Mouse (Mus musculus): Measurements from ENCODE around the gene Rgcc. TPM values are rescaled to one million over a fixed set of nuclear protein-coding genes. Genes with fewer than 3 reads are reported as not detected.

The Rgcc gene
- 33.0 and 41.9 TPM in 2 replicates for polyA plus RNA-seq (2014; fragmentation: Nextera tagmentation; extraction: Ambion mirVana)

DNA sequence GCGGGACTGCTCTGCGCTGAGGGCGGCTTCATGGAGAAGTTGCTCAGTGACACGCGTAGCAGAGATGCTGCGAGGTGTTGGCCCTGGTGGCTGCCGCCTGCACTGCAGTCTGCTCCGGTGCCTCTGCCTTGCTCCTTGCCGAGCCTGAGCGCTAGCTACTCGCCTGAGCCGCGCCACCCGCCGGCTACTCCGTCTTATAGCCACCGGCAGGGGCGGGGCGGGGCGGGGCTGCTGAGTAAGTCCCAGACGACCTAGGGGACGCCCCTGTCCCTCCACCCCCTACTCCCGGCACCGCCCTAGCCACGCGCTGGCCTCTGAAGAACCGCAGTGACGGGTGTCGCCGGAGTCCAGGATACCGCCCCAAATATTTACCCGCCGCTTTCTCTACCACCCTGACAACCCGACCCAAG lies at the start of gene Rgcc:
Gene Rgcc (minus strand): TSS at position 180 of the 410 bp plus-strand sequence.
- H3K9me3 ChIP-seq (ENCODE audit: control insufficient read depth, low read length): no peaks in the 10 kb centered on the region
- H3K4me3 ChIP-seq (ENCODE audit: low read depth, low read length): peak within 1 kb of the TSS; percentile 53
- ATAC-seq (ENCODE audit: low FRiP score): peak; percentile 95
- peak within 1 kb of the TSS; percentile 49; the same call in 1 of the 2 replicates for H3K9ac ChIP-seq (ENCODE audit: low read depth, low read length)
- DNase-seq (ENCODE audit: low spot score): peak; percentile 95
- no peaks in the 10 kb centered on the region for H3K36me3 ChIP-seq (ENCODE audit: control insufficient read depth, insufficient read depth, low read length)
- WGBS: under 1% methylated on average over 30 of the region's 34 CpGs
- H3K27ac ChIP-seq (ENCODE audit: low read depth, low read length): no peak within 1 kb of the TSS
- H3K4me1 ChIP-seq (replicated peaks; ENCODE audit: control insufficient read depth, insufficient read depth, low read length): 0 out of 2 replicates have a peak, but pooled peaks cover 5% of the 10 kb centered on the region
- H3K4me2 ChIP-seq (replicated peaks; ENCODE audit: low read depth, low read length): peak within 1 kb of the TSS; percentile 99
- peaks cover 19% of the 10 kb centered on the region for H3K27me3 ChIP-seq (ENCODE audit: control insufficient read depth, insufficient read depth, low read length)

- WGBS: 82% methylated on average over 3 of the region's 3 CpGs
- H3K9me3 ChIP-seq (ENCODE audit: control insufficient read depth, low read length): no peaks in the 10 kb centered on the region
- H3K27me3 ChIP-seq (ENCODE audit: control insufficient read depth, insufficient read depth, low read length): no peaks in the 10 kb centered on the region
- ATAC-seq (ENCODE audit: low FRiP score) (no peak), DNase-seq (ENCODE audit: low spot score) (no peak)
- no peaks in the 10 kb centered on the region for H3K4me1 ChIP-seq (replicated peaks; ENCODE audit: control insufficient read depth, insufficient read depth, low read length)
- no peak overlapping the region for H3K4me2 ChIP-seq (replicated peaks; ENCODE audit: low read depth, low read length)
- no peak overlapping the region for H3K27ac ChIP-seq (ENCODE audit: low read depth, low read length)
- no peak overlapping the region for H3K9ac ChIP-seq (ENCODE audit: low read depth, low read length)
- 0 out of 2 replicates have a peak, but pooled peaks cover 11% of the 10 kb centered on the region for H3K36me3 ChIP-seq (ENCODE audit: control insufficient read depth, insufficient read depth, low read length)
- H3K4me3 ChIP-seq (ENCODE audit: low read depth, low read length): no peak overlapping the region
These were observed 44.9 kb upstream of the Rgcc start for GRCm38 (mm10) chr14:79346384-79346783.

GRCm38 (mm10) chr14:79335613-79336012 lies 34.2 kb upstream of the Rgcc start:
- no peak overlapping the region for H3K4me3 ChIP-seq (ENCODE audit: low read depth, low read length)
- no peaks in the 10 kb centered on the region for H3K4me1 ChIP-seq (replicated peaks; ENCODE audit: control insufficient read depth, insufficient read depth, low read length)
- WGBS: 92% methylated on average over 3 of the region's 3 CpGs
- no peaks in the 10 kb centered on the region for H3K9me3 ChIP-seq (ENCODE audit: control insufficient read depth, low read length)
- H3K27ac ChIP-seq (ENCODE audit: low read depth, low read length): no peak overlapping the region
- H3K9ac ChIP-seq (ENCODE audit: low read depth, low read length): no peak overlapping the region
- ATAC-seq (ENCODE audit: low FRiP score) (no peak), DNase-seq (ENCODE audit: low spot score) (no peak)
- peaks cover 4% of the 10 kb centered on the region; the same call in 1 of the 2 replicates for H3K36me3 ChIP-seq (ENCODE audit: control insufficient read depth, insufficient read depth, low read length)
- H3K27me3 ChIP-seq (ENCODE audit: control insufficient read depth, insufficient read depth, low read length): no peaks in the 10 kb centered on the region
- H3K4me2 ChIP-seq (replicated peaks; ENCODE audit: low read depth, low read length): no peak overlapping the region

- Histone ChIP-seq H3K4me3 (ENCODE audit: low read depth, low read length) (no peak overlapping the region), H3K9me3 (ENCODE audit: control insufficient read depth, low read length) (no peaks in the 10 kb centered on the region), H3K4me2 (replicated peaks; ENCODE audit: low read depth, low read length) (no peak overlapping the region), H3K27ac (ENCODE audit: low read depth, low read length) (no peak overlapping the region), H3K4me1 (replicated peaks; ENCODE audit: control insufficient read depth, insufficient read depth, low read length) (no peaks in the 10 kb centered on the region), H3K36me3 (ENCODE audit: control insufficient read depth, insufficient read depth, low read length) (no peaks in the 10 kb centered on the region), H3K9ac (ENCODE audit: low read depth, low read length) (no peak overlapping the region), H3K27me3 (ENCODE audit: control insufficient read depth, insufficient read depth, low read length) (no peaks in the 10 kb centered on the region)
- no peak for ATAC-seq (ENCODE audit: low FRiP score)
- 76% methylated on average over 7 of the region's 7 CpGs for WGBS
- DNase-seq (ENCODE audit: low spot score): no peak
These were observed 30.5 kb upstream of the Rgcc start for GRCm38 (mm10) chr14:79331936-79332335.

DNA sequence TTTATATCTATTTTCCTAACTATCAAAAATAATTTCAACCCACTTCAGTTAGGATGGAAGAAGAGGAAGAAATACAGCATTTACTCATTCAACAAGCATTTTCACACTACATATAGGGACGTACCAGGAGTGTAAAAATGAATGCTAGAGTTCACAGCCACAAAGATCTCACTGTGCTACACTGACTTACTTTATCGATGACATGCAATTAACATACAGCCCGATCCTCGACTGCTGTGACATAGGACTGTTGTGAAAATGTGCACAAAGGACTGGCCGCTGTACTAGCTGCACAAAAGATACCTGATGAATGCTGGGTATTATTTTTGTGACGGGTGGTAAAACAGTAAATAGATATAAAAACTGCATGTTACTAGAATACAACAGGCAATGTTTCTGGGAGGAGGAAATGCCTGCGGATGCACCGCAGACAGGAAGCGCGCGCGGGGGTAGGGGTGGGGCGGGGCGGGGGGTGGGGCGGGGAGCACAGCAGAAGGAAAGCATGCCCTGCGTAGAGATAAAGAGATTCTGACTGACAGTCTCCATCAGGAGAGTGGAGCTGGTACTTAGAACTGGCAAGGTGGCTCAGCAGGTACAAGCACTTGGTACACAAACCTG lies 29.6 kb upstream of the Rgcc start:
- no peaks in the 10 kb centered on the region for H3K9me3 ChIP-seq (ENCODE audit: control insufficient read depth, low read length)
- ATAC-seq (ENCODE audit: low FRiP score): peak; percentile 40; the same call in 1 of the 2 replicates
- WGBS: 58% methylated on average over 16 of the region's 16 CpGs
- H3K27me3 ChIP-seq (ENCODE audit: control insufficient read depth, insufficient read depth, low read length): no peaks in the 10 kb centered on the region
- H3K4me2 ChIP-seq (replicated peaks; ENCODE audit: low read depth, low read length): no peak overlapping the region
- H3K9ac ChIP-seq (ENCODE audit: low read depth, low read length): no peak overlapping the region
- H3K4me3 ChIP-seq (ENCODE audit: low read depth, low read length): no peak overlapping the region
- H3K4me1 ChIP-seq (replicated peaks; ENCODE audit: control insufficient read depth, insufficient read depth, low read length): no peaks in the 10 kb centered on the region
- H3K27ac ChIP-seq (ENCODE audit: low read depth, low read length): no peak overlapping the region
- DNase-seq (ENCODE audit: low spot score): no peak
- no peaks in the 10 kb centered on the region for H3K36me3 ChIP-seq (ENCODE audit: control insufficient read depth, insufficient read depth, low read length)

- no peaks in the 10 kb centered on the region for H3K36me3 ChIP-seq (ENCODE audit: control insufficient read depth, insufficient read depth, low read length)
- no peaks in the 10 kb centered on the region for H3K4me1 ChIP-seq (replicated peaks; ENCODE audit: control insufficient read depth, insufficient read depth, low read length)
- WGBS: 32% methylated on average over 5 of the region's 5 CpGs
- H3K4me2 ChIP-seq (replicated peaks; ENCODE audit: low read depth, low read length): no peak overlapping the region
- peak; percentile 58 for DNase-seq (ENCODE audit: low spot score)
- no peak overlapping the region for H3K9ac ChIP-seq (ENCODE audit: low read depth, low read length)
- H3K4me3 ChIP-seq (ENCODE audit: low read depth, low read length): no peak overlapping the region
- H3K9me3 ChIP-seq (ENCODE audit: control insufficient read depth, low read length): no peaks in the 10 kb centered on the region
- no peak for ATAC-seq (ENCODE audit: low FRiP score)
- no peaks in the 10 kb centered on the region for H3K27me3 ChIP-seq (ENCODE audit: control insufficient read depth, insufficient read depth, low read length)
- no peak overlapping the region for H3K27ac ChIP-seq (ENCODE audit: low read depth, low read length)
These were observed 25.6 kb upstream of the Rgcc start for GRCm38 (mm10) chr14:79327033-79327432.

DNA sequence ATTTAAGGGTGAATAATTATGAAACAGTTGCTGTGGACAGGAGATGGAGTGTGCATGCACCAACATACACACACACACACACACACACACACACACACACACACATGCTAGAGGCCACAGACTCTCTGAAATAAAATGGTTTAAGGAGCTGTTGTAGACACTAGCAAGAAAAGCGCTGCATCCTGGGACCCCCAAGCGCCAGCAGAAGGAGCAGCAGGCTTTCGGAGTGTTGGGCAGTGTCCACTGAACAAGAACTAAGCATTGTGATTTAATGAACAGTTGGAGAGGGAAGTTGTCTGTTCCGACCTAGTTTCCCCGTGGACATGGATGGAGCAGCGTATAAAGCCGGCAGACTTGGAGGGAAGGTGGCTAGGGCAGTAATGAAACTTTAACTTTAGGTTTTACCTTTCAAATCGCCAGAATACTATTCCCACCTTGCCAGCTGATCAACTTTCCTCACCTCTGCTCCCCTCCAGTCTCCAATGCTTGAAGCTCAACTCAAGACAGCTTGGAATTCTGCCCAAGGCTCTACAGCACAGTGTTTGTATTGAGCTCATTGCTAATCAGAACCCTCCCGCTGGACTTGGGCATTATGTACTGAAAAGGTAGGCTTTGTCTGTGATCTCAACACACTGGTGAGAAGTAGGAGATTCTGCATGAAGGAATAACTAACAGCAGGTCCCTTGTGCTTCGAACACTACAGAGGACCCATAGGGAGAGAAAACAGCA lies 22.8 kb upstream of the Rgcc start:
- Histone ChIP-seq H3K9ac (ENCODE audit: low read depth, low read length) (no peak overlapping the region), H3K9me3 (ENCODE audit: control insufficient read depth, low read length) (no peaks in the 10 kb centered on the region), H3K4me2 (replicated peaks; ENCODE audit: low read depth, low read length) (no peak overlapping the region), H3K27me3 (ENCODE audit: control insufficient read depth, insufficient read depth, low read length) (no peaks in the 10 kb centered on the region), H3K27ac (ENCODE audit: low read depth, low read length) (no peak overlapping the region), H3K36me3 (ENCODE audit: control insufficient read depth, insufficient read depth, low read length) (no peaks in the 10 kb centered on the region), H3K4me1 (replicated peaks; ENCODE audit: control insufficient read depth, insufficient read depth, low read length) (no peaks in the 10 kb centered on the region), H3K4me3 (ENCODE audit: low read depth, low read length) (no peak overlapping the region)
- ATAC-seq (ENCODE audit: low FRiP score) (no peak), DNase-seq (ENCODE audit: low spot score) (no peak)
- 85% methylated on average over 10 of the region's 10 CpGs for WGBS

- no peak for ATAC-seq (ENCODE audit: low FRiP score)
- no peak overlapping the region for H3K9ac ChIP-seq (ENCODE audit: low read depth, low read length)
- no peak overlapping the region for H3K4me3 ChIP-seq (ENCODE audit: low read depth, low read length)
- H3K9me3 ChIP-seq (ENCODE audit: control insufficient read depth, low read length): no peaks in the 10 kb centered on the region
- 90% methylated on average over 5 of the region's 5 CpGs for WGBS
- H3K27me3 ChIP-seq (ENCODE audit: control insufficient read depth, insufficient read depth, low read length): no peaks in the 10 kb centered on the region
- no peaks in the 10 kb centered on the region for H3K4me1 ChIP-seq (replicated peaks; ENCODE audit: control insufficient read depth, insufficient read depth, low read length)
- no peak overlapping the region for H3K27ac ChIP-seq (ENCODE audit: low read depth, low read length)
- no peaks in the 10 kb centered on the region for H3K36me3 ChIP-seq (ENCODE audit: control insufficient read depth, insufficient read depth, low read length)
- no peak for DNase-seq (ENCODE audit: low spot score)
- H3K4me2 ChIP-seq (replicated peaks; ENCODE audit: low read depth, low read length): no peak overlapping the region
These were observed 20.4 kb upstream of the Rgcc start for GRCm38 (mm10) chr14:79321881-79322280.

- peak; percentile 66; the same call in 1 of the 2 replicates for ATAC-seq (ENCODE audit: low FRiP score)
- WGBS: 28% methylated on average over 8 of the region's 8 CpGs
- Histone ChIP-seq H3K4me1 (replicated peaks; ENCODE audit: control insufficient read depth, insufficient read depth, low read length) (no peaks in the 10 kb centered on the region), H3K27ac (ENCODE audit: low read depth, low read length) (no peak overlapping the region), H3K4me2 (replicated peaks; ENCODE audit: low read depth, low read length) (no peak overlapping the region), H3K9ac (ENCODE audit: low read depth, low read length) (no peak overlapping the region), H3K27me3 (ENCODE audit: control insufficient read depth, insufficient read depth, low read length) (no peaks in the 10 kb centered on the region), H3K4me3 (ENCODE audit: low read depth, low read length) (no peak overlapping the region), H3K36me3 (ENCODE audit: control insufficient read depth, insufficient read depth, low read length) (no peaks in the 10 kb centered on the region), H3K9me3 (ENCODE audit: control insufficient read depth, low read length) (no peaks in the 10 kb centered on the region)
- DNase-seq (ENCODE audit: low spot score): no peak
These were observed 19.7 kb upstream of the Rgcc start for GRCm38 (mm10) chr14:79321152-79321551.

Data from hindbrain, embryonic 11.5 days (tissue).